Comparison of ENCODE assay signal across 11 mouse cellular contexts in the genomic region with DNA sequence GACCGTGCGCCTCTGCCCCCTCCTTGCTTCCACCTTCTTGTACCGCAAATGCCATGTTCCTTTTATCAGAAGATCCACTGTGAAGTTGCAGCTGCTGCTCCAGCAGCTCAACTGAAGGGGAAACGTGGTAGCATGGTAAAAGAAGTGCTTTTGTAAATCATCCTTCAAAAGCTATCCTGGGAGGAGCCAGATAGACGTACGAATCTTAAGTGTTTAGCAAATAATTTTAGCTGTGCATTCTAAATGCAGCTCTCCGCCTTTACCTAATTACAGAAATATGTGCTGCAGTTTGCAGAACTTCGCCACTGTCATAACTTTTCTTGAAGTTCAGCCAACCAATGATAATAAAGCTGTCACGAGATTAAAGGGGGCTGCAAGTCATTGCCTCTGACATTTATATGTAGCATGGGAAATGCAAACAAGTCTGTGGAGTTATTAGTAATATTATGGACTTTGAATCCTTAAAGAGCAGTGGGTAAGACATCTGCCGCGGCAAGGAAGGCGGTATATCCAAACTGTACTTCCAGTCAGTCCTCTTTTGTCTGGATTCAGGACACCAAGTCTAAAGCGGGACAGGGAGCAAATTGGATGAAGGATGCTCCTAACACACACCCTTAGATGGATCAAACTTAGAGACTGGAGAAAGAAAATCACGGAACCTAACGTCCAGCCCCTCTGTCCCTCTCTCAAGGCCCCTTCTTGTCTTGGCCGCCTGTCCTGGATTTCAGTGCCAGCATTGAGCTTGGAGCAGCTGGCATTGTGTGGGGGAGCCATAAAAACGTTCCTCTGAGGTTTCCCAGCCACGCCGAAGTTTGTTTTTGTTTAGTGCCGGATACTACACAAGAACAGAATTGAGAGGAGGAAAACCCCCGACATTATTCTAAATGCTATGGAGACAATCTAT.
A peak's percentile ranks its signal among the peaks of the same experiment; 100 is the strongest.
DNase-seq lines count a peak whose midpoint lies in the region; ATAC-seq and TF ChIP-seq lines count a peak whose summit lies in the region.
"Had no signal": no experiment of that assay in that cellular context is flagged by ENCODE, and none has a peak within 500 bp of the region (broad histone marks: within the 10 kb centered on the region; RNA-seq: fewer than 3 reads in every experiment).

No protein-coding gene starts in this region.

- no peak for DNase-seq in forebrain, embryonic 10.5 days (ENCODE audit: extremely low spot score, low spot score)
- DNase-seq in kidney, postnatal 10 days: peak; percentile 23
- no peak for DNase-seq in kidney, adult 8-10 months
- peak; percentile 50 for DNase-seq in limb, embryonic 14.5 days (ENCODE audit: low spot score)
- no peak for DNase-seq in spleen, adult 18-20 months
- DNase-seq: B cell, adult 2 months had no signal

- no peaks in the 10 kb centered on the region for H3K9me3 ChIP-seq in forebrain, embryonic 10.5 days
- no peaks in the 10 kb centered on the region for H3K9me3 ChIP-seq in forebrain, embryonic 12.5 days
- no peaks in the 10 kb centered on the region for H3K9me3 ChIP-seq in limb, embryonic 14.5 days (ENCODE audit: control insufficient read depth, low read length)
- H3K9me3 ChIP-seq: embryonic facial prominence, embryonic 12.5 days; liver, embryonic 15.5 days had no signal

- WGBS in forebrain, embryonic 10.5 days: 83% methylated on average over 21 of the region's 21 CpGs
- WGBS in forebrain, embryonic 12.5 days: 73% methylated on average over 21 of the region's 21 CpGs
- 29% methylated on average over 21 of the region's 21 CpGs for WGBS in limb, embryonic 14.5 days

- no peak overlapping the region for H3K9ac ChIP-seq in forebrain, embryonic 12.5 days
- H3K9ac ChIP-seq in limb, embryonic 14.5 days (ENCODE audit: low read depth, low read length, severe bottlenecking): no peak overlapping the region
- H3K9ac ChIP-seq: embryonic facial prominence, embryonic 12.5 days; liver, embryonic 15.5 days had no signal

- no peak overlapping the region for H3K4me3 ChIP-seq in forebrain, embryonic 10.5 days
- no peak overlapping the region for H3K4me3 ChIP-seq in forebrain, embryonic 12.5 days (replicated peaks)
- 0 out of 2 replicates have a peak overlapping the region, but pooled peaks have one; percentile 4 for H3K4me3 ChIP-seq in limb, embryonic 14.5 days (replicated peaks; ENCODE audit: low read length)
- H3K4me3 ChIP-seq: embryonic facial prominence, embryonic 12.5 days; liver, embryonic 15.5 days had no signal

- H3K27me3 ChIP-seq in forebrain, embryonic 10.5 days (ENCODE audit: poor library complexity, severe bottlenecking): peaks cover 49% of the 10 kb centered on the region
- H3K27me3 ChIP-seq in forebrain, embryonic 12.5 days: peaks cover 22% of the 10 kb centered on the region
- H3K27me3 ChIP-seq in limb, embryonic 14.5 days (ENCODE audit: control insufficient read depth, insufficient read depth, low read length): no peaks in the 10 kb centered on the region
- H3K27me3 ChIP-seq: embryonic facial prominence, embryonic 12.5 days; liver, embryonic 15.5 days had no signal

- H3K4me1 ChIP-seq in forebrain, embryonic 10.5 days: peaks cover 31% of the 10 kb centered on the region
- H3K4me1 ChIP-seq in forebrain, embryonic 12.5 days: peaks cover 8% of the 10 kb centered on the region
- peaks cover 7% of the 10 kb centered on the region; the same call in 1 of the 2 replicates for H3K4me1 ChIP-seq in limb, embryonic 14.5 days (ENCODE audit: control insufficient read depth, insufficient read depth, low read length)
- H3K4me1 ChIP-seq: embryonic facial prominence, embryonic 12.5 days; liver, embryonic 15.5 days had no signal

- H3K27ac ChIP-seq in forebrain, embryonic 10.5 days: 0 out of 2 replicates have a peak overlapping the region, but pooled peaks have one; percentile 30
- no peak overlapping the region for H3K27ac ChIP-seq in forebrain, embryonic 12.5 days
- H3K27ac ChIP-seq in limb, embryonic 14.5 days (replicated peaks; ENCODE audit: low read depth, low read length): no peak overlapping the region
- H3K27ac ChIP-seq: embryonic facial prominence, embryonic 12.5 days; liver, embryonic 15.5 days had no signal

- no peak for ATAC-seq in forebrain, embryonic 12.5 days (ENCODE audit: low FRiP score)
- 0 out of 2 replicates have a peak, but pooled peaks have one; percentile 25 for ATAC-seq in common myeloid progenitor, adult 5-6 weeks (replicated peaks; ENCODE audit: low read depth, poor library complexity, severe bottlenecking)
- no peak for ATAC-seq in limb, embryonic 14.5 days (ENCODE audit: low FRiP score, low read depth)
- ATAC-seq in megakaryocyte, adult 5-6 weeks (ENCODE audit: poor library complexity, severe bottlenecking): no peak

- no peaks in the 10 kb centered on the region for H3K36me3 ChIP-seq in forebrain, embryonic 10.5 days (replicated peaks)
- H3K36me3 ChIP-seq in forebrain, embryonic 12.5 days (replicated peaks): no peaks in the 10 kb centered on the region
- H3K36me3 ChIP-seq in limb, embryonic 14.5 days (ENCODE audit: control insufficient read depth, insufficient read depth, low read length): no peaks in the 10 kb centered on the region
- H3K36me3 ChIP-seq: embryonic facial prominence, embryonic 12.5 days; liver, embryonic 15.5 days had no signal

- TF ChIP-seq POLR2A in limb, embryonic 14.5 days (IDR thresholded peaks at IDR 0.05; ENCODE audit: borderline replicate concordance, extremely low read depth, insufficient read depth, insufficient read length): no peak

- H3K4me2 ChIP-seq in forebrain, embryonic 12.5 days: no peak overlapping the region
- H3K4me2 ChIP-seq in limb, embryonic 14.5 days (replicated peaks; ENCODE audit: low read depth, low read length, severe bottlenecking): peak overlapping the region; percentile 31
- H3K4me2 ChIP-seq: embryonic facial prominence, embryonic 12.5 days; liver, embryonic 15.5 days had no signal

Comparison
In these comparisons a context has a peak if more than half of its experiments do, and no peak if none do; other contexts are left out.
1. DNase-seq: peak in kidney, postnatal 10 days (single experiment) and limb, embryonic 14.5 days (single experiment); none in forebrain, embryonic 10.5 days (single experiment), kidney, adult 8-10 months (0 of 2) and spleen, adult 18-20 months (0 of 2).